ENCODE assay signal across 8 mouse cellular contexts in the genomic region with DNA sequence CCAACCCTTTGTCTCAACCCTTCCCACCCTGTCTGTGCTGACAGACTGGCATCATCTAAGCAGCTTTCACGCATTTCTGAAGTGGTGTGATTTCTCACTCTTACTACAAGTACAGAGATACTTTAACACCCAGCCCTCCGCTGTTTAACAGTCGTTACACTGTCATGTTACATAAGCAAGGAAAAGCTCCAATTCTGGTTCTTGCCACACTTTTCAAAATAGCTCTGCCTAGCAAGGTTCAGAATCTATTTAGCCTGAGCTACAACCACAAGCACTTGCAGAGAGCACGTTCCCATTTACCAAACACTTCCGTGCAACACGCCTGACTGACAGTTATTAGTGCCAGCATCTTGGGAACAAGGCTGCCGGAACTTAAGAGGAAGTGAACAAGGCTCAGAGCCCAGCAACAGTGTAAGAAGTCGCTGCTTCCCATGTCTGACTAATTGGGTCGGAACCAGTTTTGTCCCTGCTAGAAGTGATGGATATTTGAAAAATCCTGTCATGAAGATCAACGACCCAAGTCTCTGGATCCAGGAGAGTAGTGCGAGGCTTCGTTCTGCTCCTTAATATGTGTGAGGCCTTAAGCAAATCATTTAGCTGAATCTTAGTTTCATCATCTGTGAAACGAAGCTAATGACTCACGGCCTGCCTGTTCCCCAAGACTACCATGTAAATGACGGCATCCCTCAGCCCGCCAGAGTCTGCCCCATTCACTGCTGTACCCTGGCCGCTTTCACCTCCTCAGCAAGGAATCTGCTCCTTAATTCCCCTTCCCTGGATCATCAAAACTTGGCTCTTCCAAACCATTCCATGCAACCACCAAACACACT. TPM values are rescaled to one million over a fixed set of nuclear protein-coding genes. Genes with fewer than 3 reads are reported as not detected.
A peak's percentile ranks its signal among the peaks of the same experiment; 100 is the strongest.
DNase-seq lines count a peak whose midpoint lies in the region; ATAC-seq and TF ChIP-seq lines count a peak whose summit lies in the region.

No protein-coding gene starts in this region.

- intact Hi-C loops in gastrocnemius, postnatal 14 days (cut with DNase I; ENCODE audit: low total_unique reads), result no loop called here

- H3K4me3 ChIP-seq in heart, embryonic 16.5 days (ENCODE audit: low read length), result no peak overlapping the region
- peak overlapping the region; percentile 6 to 28; a peak in 2 of 4 replicates for H3K4me3 ChIP-seq in liver, embryonic 14.5 days (ENCODE audit: insufficient read depth in 1 of 2, low read depth in 2 of 2, low read length in 2 of 2)

- no peaks in the 10 kb centered on the region for H3K27me3 ChIP-seq in heart, embryonic 16.5 days (ENCODE audit: control insufficient read depth, insufficient read depth, low read length)
- no peaks in the 10 kb centered on the region for H3K27me3 ChIP-seq in liver, embryonic 14.5 days (ENCODE audit: control insufficient read depth, insufficient read depth, low read length)

- 58% methylated on average over 17 of the region's 17 CpGs for WGBS in heart, embryonic 16.5 days
- WGBS in liver, embryonic 14.5 days (ENCODE audit: insufficient replicate concordance), result 32% methylated on average over 17 of the region's 17 CpGs

- H3K9ac ChIP-seq in heart, embryonic 16.5 days (ENCODE audit: low read length), result no peak overlapping the region
- H3K9ac ChIP-seq in liver, embryonic 14.5 days (replicated peaks), result peak overlapping the region; percentile 31

- 0 out of 2 replicates have a peak, but pooled peaks cover 4% of the 10 kb centered on the region for H3K36me3 ChIP-seq in heart, embryonic 16.5 days (ENCODE audit: control insufficient read depth, insufficient read depth)
- H3K36me3 ChIP-seq in liver, embryonic 14.5 days (replicated peaks; ENCODE audit: control insufficient read depth, insufficient read depth, low read depth), result peaks cover 15% of the 10 kb centered on the region

- peak overlapping the region; percentile 26 for H3K4me2 ChIP-seq in heart, embryonic 16.5 days (ENCODE audit: low read depth, low read length)
- peak overlapping the region; percentile 99 for H3K4me2 ChIP-seq in liver, embryonic 14.5 days (ENCODE audit: low read depth)

- TF ChIP-seq EP300 in liver, embryonic 14.5 days (IDR thresholded peaks at IDR 0.05; ENCODE audit: low read depth), result no peak

- no peak for TF ChIP-seq CTCF in liver, embryonic 14.5 days (IDR thresholded peaks at IDR 0.05; ENCODE audit: low read depth)

- no peak for ATAC-seq in heart, embryonic 16.5 days (replicated peaks; ENCODE audit: extremely low read depth, insufficient read depth, low FRiP score)
- no peak for ATAC-seq in liver, embryonic 14.5 days (ENCODE audit: insufficient read depth)
- ATAC-seq in neutrophil, adult 5-6 weeks (ENCODE audit: extremely low read depth, insufficient number of reproducible peaks, low FRiP score, poor library complexity, severe bottlenecking), result peak; percentile 52
- no peak for ATAC-seq in erythroid progenitor cell, adult 5-6 weeks (replicated peaks; ENCODE audit: low FRiP score, poor library complexity, severe bottlenecking)

- no peak overlapping the region for H3K27ac ChIP-seq in heart, embryonic 16.5 days (ENCODE audit: low read length)
- H3K27ac ChIP-seq in liver, embryonic 14.5 days, result no peak overlapping the region

- peaks cover 25% of the 10 kb centered on the region for H3K4me1 ChIP-seq in heart, embryonic 16.5 days (ENCODE audit: control insufficient read depth, insufficient read depth, low read length)
- peaks cover 29 to 39% of the 10 kb centered on the region in 2 experiments for H3K4me1 ChIP-seq in liver, embryonic 14.5 days (replicated peaks; ENCODE audit: control insufficient read depth in 2 of 2, insufficient read depth in 2 of 2, low read length in 1 of 2)

- peak; percentile 26 for DNase-seq in kidney, adult 9 months
- DNase-seq in kidney, adult 18-20 months, result no peak
- peak; percentile 68 for DNase-seq in cerebellum, adult 9-10 months
- no peak for DNase-seq in liver, embryonic 14.5 days (ENCODE audit: low read depth in 3 of 3, low spot score in 3 of 3)
- DNase-seq in gastrocnemius, postnatal 14 days, result no peak

- no peaks in the 10 kb centered on the region for H3K9me3 ChIP-seq in heart, embryonic 16.5 days (replicated peaks; ENCODE audit: control insufficient read depth, low read length)
- no peaks in the 10 kb centered on the region for H3K9me3 ChIP-seq in liver, embryonic 14.5 days (ENCODE audit: control insufficient read depth, low read length)

RNA-seq across cellular contexts. Expression of a gene that starts 17.4 kb away (rescaled TPM):
- 5.7 and 7.5 TPM in 2 replicates for polyA plus RNA-seq in heart, embryonic 16.5 days (2015; fragmentation: Nextera tagmentation; extraction: Ambion mirVana)
- polyA plus RNA-seq in liver, embryonic 14.5 days (2012; rRNA removed), result 5.2 and 7.4 TPM in 2 replicates
- 16.5 and 18.0 TPM in 2 replicates for polyA plus RNA-seq in liver, embryonic 14.5 days (2014; fragmentation: Nextera tagmentation; extraction: Ambion mirVana)
- total RNA-seq in neutrophil, adult 5-6 weeks (2017), result 97.8 and 100 TPM in 2 replicates
- total RNA-seq in erythroid progenitor cell, adult 5-6 weeks (2015; ENCODE audit: low replicate concordance), result 57.4 and 59.8 TPM in 2 replicates
- 31.6 and 34.8 TPM in 2 replicates for total RNA-seq in erythroid progenitor cell, adult 5-6 weeks (2017; ENCODE audit: low replicate concordance)
- 1 to 10 TPM; 4.8 to 5.7 TPM for total RNA-seq in gastrocnemius, postnatal 14 days (2021)

Comparison
In these comparisons a context has a peak if more than half of its experiments do, and no peak if none do; other contexts are left out.
1. DNase-seq: peak in kidney, adult 9 months (single experiment) and cerebellum, adult 9-10 months (single experiment); none in kidney, adult 18-20 months (single experiment), liver, embryonic 14.5 days (0 of 3) and gastrocnemius, postnatal 14 days (single experiment).
2. RNA of a gene that starts 17.4 kb away (total RNA-seq): 97.8 to 100 TPM in neutrophil, adult 5-6 weeks and 31.6 to 59.8 TPM in erythroid progenitor cell, adult 5-6 weeks; 4.8 to 5.7 TPM in gastrocnemius, postnatal 14 days; every median in the first group is over 4 times any median in the second.